ENCODE assay signal across 8 mouse cellular contexts in genomic region chr2:59611831-59612732, GRCm38 (mm10). TPM values are rescaled to one million over a fixed set of nuclear protein-coding genes. Genes with fewer than 3 reads are reported as not detected.
A peak's percentile ranks its signal among the peaks of the same experiment; 100 is the strongest.
DNase-seq lines count a peak whose midpoint lies in the region; ATAC-seq and TF ChIP-seq lines count a peak whose summit lies in the region.

Tanc1 (plus strand) TSS chr2:59612042.

- H3K4me2 ChIP-seq in lung, embryonic 16.5 days (ENCODE audit: low read depth, low read length): peak within 1 kb of the TSS; percentile 80

- no peaks in the 10 kb centered on the region for H3K9me3 ChIP-seq in lung, embryonic 16.5 days (ENCODE audit: control insufficient read depth, low read length)

- DNase-seq in MN1 (ENCODE audit: low spot score): peak; percentile 92
- peak; percentile 89 to 91 for DNase-seq in cerebellum, adult 2 months
- peak; percentile 50 to 81 for DNase-seq in frontal cortex, adult 2 months (ENCODE audit: extremely low spot score in 1 of 2, low spot score in 1 of 2)
- peak; percentile 86 for DNase-seq in layer of hippocampus, adult 9-11 months
- DNase-seq in ovary, postnatal 10 days (ENCODE audit: low spot score): peak; percentile 70
- DNase-seq in thymus, postnatal 10 days (ENCODE audit: low spot score in 2 of 2): peak; percentile 68 to 73

- no peaks in the 10 kb centered on the region for H3K36me3 ChIP-seq in lung, embryonic 16.5 days (ENCODE audit: control insufficient read depth, insufficient read depth, low read length)

- peak within 1 kb of the TSS; percentile 92 for H3K4me3 ChIP-seq in cerebellum, adult 2 months (replicated peaks; ENCODE audit: insufficient read depth, low read depth, low read length)
- H3K4me3 ChIP-seq in lung, embryonic 16.5 days (ENCODE audit: low read length): peak within 1 kb of the TSS; percentile 80

- peak within 1 kb of the TSS; percentile 87 for H3K9ac ChIP-seq in lung, embryonic 16.5 days (ENCODE audit: low read length)

- ATAC-seq in hematopoietic stem cell, adult 5-6 weeks (replicated peaks in 1 of 2; ENCODE audit: insufficient read depth in 1 of 2, low FRiP score in 2 of 2, low TSS enrichment in 1 of 2, low read depth in 1 of 2, poor library complexity in 2 of 2, severe bottlenecking in 2 of 2): peak; percentile 87 to 92
- ATAC-seq in lung, embryonic 16.5 days (ENCODE audit: low read depth): peak; percentile 96

- TF ChIP-seq POLR2A in cerebellum, adult 2 months (IDR thresholded peaks at IDR 0.05; ENCODE audit: borderline replicate concordance, insufficient read depth, low read length): peak; percentile 48

- peak within 1 kb of the TSS; percentile 93 for H3K27ac ChIP-seq in cerebellum, adult 2 months (ENCODE audit: insufficient read depth, low read length)
- H3K27ac ChIP-seq in lung, embryonic 16.5 days (ENCODE audit: low read length): peak within 1 kb of the TSS; percentile 96

- no peaks in the 10 kb centered on the region for H3K27me3 ChIP-seq in cerebellum, adult 2 months (ENCODE audit: control insufficient read depth, insufficient read depth, low read length)
- no peaks in the 10 kb centered on the region for H3K27me3 ChIP-seq in lung, embryonic 16.5 days (ENCODE audit: control insufficient read depth, insufficient read depth, low read depth, low read length)

- WGBS in cerebellum, adult 2 months: under 1% methylated on average over 98 of the region's 99 CpGs
- WGBS in lung, embryonic 16.5 days: under 1% methylated on average over 99 of the region's 99 CpGs

- no peak for TF ChIP-seq CTCF in cerebellum, adult 2 months (IDR thresholded peaks at IDR 0.05; ENCODE audit: borderline replicate concordance, insufficient read depth, low read depth, low read length)

- peaks cover 2% of the 10 kb centered on the region; the same call in 1 of the 2 replicates for H3K4me1 ChIP-seq in cerebellum, adult 2 months (ENCODE audit: control insufficient read depth, insufficient read depth, low read length)
- peaks cover 31% of the 10 kb centered on the region for H3K4me1 ChIP-seq in lung, embryonic 16.5 days (replicated peaks; ENCODE audit: control insufficient read depth, insufficient read depth, low read length)

RNA-seq across cellular contexts. Expression of gene Tanc1, which starts in this region (rescaled TPM):
- polyA plus RNA-seq in cerebellum, adult 2 months (2012; rRNA removed): 40.7 and 41.2 TPM in 2 replicates
- polyA plus RNA-seq in frontal cortex, adult 2 months (2012; rRNA removed): 8.2 and 10.2 TPM in 2 replicates
- 10.3 and 11.0 TPM in 2 replicates for total RNA-seq in hematopoietic stem cell, adult 5-6 weeks (2017)
- 33.2 and 35.2 TPM in 2 replicates for polyA plus RNA-seq in lung, embryonic 16.5 days (2015; fragmentation: Nextera tagmentation; extraction: Ambion mirVana)

Comparison
In these comparisons a context has a peak if more than half of its experiments do, and no peak if none do; other contexts are left out.
1. Peak in every context shown above with its lines: DNase-seq, ATAC-seq, H3K4me3 ChIP-seq and H3K27ac ChIP-seq.